Mouse (Mus musculus): ENCODE measurements around the gene Pola2.

DNA sequence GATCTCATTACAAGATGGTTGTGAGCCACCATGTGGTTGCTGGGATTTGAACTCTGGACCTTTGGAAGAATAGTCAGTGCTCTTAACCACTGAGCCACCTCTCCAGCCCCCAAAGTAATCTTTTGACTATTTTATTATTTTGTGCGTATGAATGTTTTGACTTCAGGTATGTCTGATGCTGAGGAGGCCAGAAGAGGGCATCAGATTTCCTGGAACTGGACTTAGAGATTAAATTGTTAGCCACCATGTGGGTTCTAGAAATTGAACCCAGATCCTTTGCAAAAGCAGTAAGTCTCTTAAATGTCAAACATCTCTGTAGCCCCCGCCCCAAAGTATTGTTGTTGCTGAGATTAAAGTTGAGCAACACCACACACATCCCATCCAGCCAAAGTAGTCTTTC, 1.9 kb upstream of the Pola2 start:
- TF ChIP-seq POLR2A (IDR thresholded peaks at IDR 0.05; ENCODE audit: control insufficient read depth, extremely low read depth, insufficient read depth, low read length, poor library complexity), result no peak
- TF ChIP-seq CTCF (IDR thresholded peaks at IDR 0.05; ENCODE audit: borderline replicate concordance, control insufficient read depth, extremely low read depth, insufficient read depth, low read length, poor library complexity), result no peak

Measured in thymus, adult 2 months (tissue).